Mouse (Mus musculus) MEL (cell line): ENCODE results near the gene Adarb1. TPM values are rescaled to one million over a fixed set of nuclear protein-coding genes. Genes with fewer than 3 reads are reported as not detected.

Source experiments
- DNase-seq: peaks from one replicate; pipeline ENCODE4 v3.0.0; 2011; ENCODE audit warnings: low read depth, low spot score
- H3K27ac ChIP-seq: 2 replicates; pipeline ENCODE4 v1.5.1; 2012; ENCODE audit warnings: low read depth, mild to moderate bottlenecking, control low read depth, low read length, moderate library complexity; ENCODE audit not compliant: control insufficient read depth
- H3K27me3 ChIP-seq, 2 experiments: fragments of 150-350 bp in 1 of 2; sonication (generic) in 1 of 2; 2 replicates each; pipeline ENCODE4 v1.6.1; 2012; ENCODE audit warnings: low read length in 2 of 2, mild to moderate bottlenecking in 2 of 2, improper control_type of control experiment in 1 of 2, moderate library complexity in 1 of 2; ENCODE audit not compliant: insufficient read depth in 2 of 2, control insufficient read depth in 1 of 2
- H3K36me3 ChIP-seq, 2 experiments: 2 replicates each; pipeline ENCODE4 v1.6.1; 2012 to 2014; ENCODE audit warnings: low read length in 2 of 2, improper control_type of control experiment in 1 of 2, inconsistent platforms in 1 of 2, mild to moderate bottlenecking in 1 of 2; ENCODE audit not compliant: insufficient read depth in 2 of 2, control insufficient read depth in 1 of 2
- H3K4me1 ChIP-seq, 2 experiments: fragments of 150-350 bp in 1 of 2; sonication (generic) in 1 of 2; 2 replicates each; pipeline ENCODE4 v1.6.1; 2012; ENCODE audit warnings: low read length in 2 of 2, improper control_type of control experiment in 1 of 2, mild to moderate bottlenecking in 1 of 2; ENCODE audit not compliant: insufficient read depth in 2 of 2, control insufficient read depth in 1 of 2
- H3K4me3 ChIP-seq, 2 experiments: fragments of 150-350 bp in 1 of 2; sonication (generic) in 1 of 2; 2 replicates each; pipeline ENCODE4 v1.5.1; 2012; ENCODE audit warnings: low read depth in 2 of 2, low read length in 2 of 2, mild to moderate bottlenecking in 2 of 2, moderate library complexity in 2 of 2, control low read depth in 1 of 2, improper control_type of control experiment in 1 of 2; ENCODE audit not compliant: control insufficient read depth in 1 of 2, insufficient read depth in 1 of 2
- H3K79me2 ChIP-seq: 2 replicates; pipeline ENCODE4 v1.6.1; 2012; ENCODE audit warnings: mild to moderate bottlenecking, low read length, moderate library complexity; ENCODE audit not compliant: control insufficient read depth, poor library complexity, insufficient read depth
- H3K9ac ChIP-seq: 2 replicates; pipeline ENCODE4 v1.6.1; 2012; ENCODE audit warnings: low read depth, mild to moderate bottlenecking, control low read depth, low read length, moderate library complexity; ENCODE audit not compliant: control insufficient read depth, poor library complexity, severe bottlenecking
- H3K9me3 ChIP-seq: fragments of 150-350 bp; sonication (generic); replicated peaks from 2 replicates; pipeline ENCODE4 v1.6.1; 2012; ENCODE audit warnings: mild to moderate bottlenecking, low read length, improper control_type of control experiment, moderate library complexity; ENCODE audit not compliant: insufficient read depth
- CHD1 ChIP-seq: IDR thresholded peaks from 2 replicates; pipeline ENCODE4 v1.6.1; 2012; ENCODE audit warnings: low read depth, mild to moderate bottlenecking, inconsistent platforms, low read length, improper control_type of control experiment
- CHD2 ChIP-seq: IDR thresholded peaks from 2 replicates; pipeline ENCODE4 v1.6.1; 2011; ENCODE audit warnings: low read length, improper control_type of control experiment
- CTCF ChIP-seq, 3 experiments: IDR thresholded peaks in 2 of 3; conservative IDR thresholded peaks in 1 of 3; 2 replicates each; pipeline ENCODE4 v1.5.1; 2011 to 2012; ENCODE audit warnings: low read length in 3 of 3, low read depth in 2 of 3, mild to moderate bottlenecking in 2 of 3, improper control_type of control experiment in 1 of 3, inconsistent platforms in 1 of 3, mixed read lengths in 1 of 3, moderate library complexity in 1 of 3; ENCODE audit not compliant: control insufficient read depth in 1 of 3, insufficient read depth in 1 of 3, poor library complexity in 1 of 3, severe bottlenecking in 1 of 3
- E2F4 ChIP-seq: IDR thresholded peaks from 2 replicates; pipeline ENCODE4 v1.6.1; 2011; ENCODE audit warnings: low read depth, low read length, improper control_type of control experiment, borderline replicate concordance
- ETS1 ChIP-seq: IDR thresholded peaks from 2 replicates; pipeline ENCODE4 v1.6.1; 2012; ENCODE audit warnings: low read depth, mild to moderate bottlenecking, inconsistent platforms, low read length, improper control_type of control experiment, moderate library complexity
- GABPA ChIP-seq: IDR thresholded peaks from 2 replicates; pipeline ENCODE4 v1.6.1; 2012; ENCODE audit warnings: low read depth, mild to moderate bottlenecking, inconsistent platforms, low read length, improper control_type of control experiment, moderate library complexity
- GATA1 ChIP-seq: IDR thresholded peaks from 2 replicates; pipeline ENCODE4 v1.6.1; 2011; ENCODE audit warnings: low read depth, low read length, improper control_type of control experiment
- JUND ChIP-seq: IDR thresholded peaks from 2 replicates; pipeline ENCODE4 v1.6.1; 2011; ENCODE audit warnings: low read depth, mild to moderate bottlenecking, improper control_type of control experiment, low read length
- MAFK ChIP-seq: IDR thresholded peaks from 2 replicates; pipeline ENCODE4 v1.6.1; 2011; ENCODE audit warnings: low read depth, mild to moderate bottlenecking, low read length, improper control_type of control experiment, borderline replicate concordance
- MEF2A ChIP-seq: IDR thresholded peaks from 2 replicates; pipeline ENCODE4 v1.6.1; 2014; ENCODE audit warnings: low read depth, mild to moderate bottlenecking, inconsistent platforms, low read length, improper control_type of control experiment; ENCODE audit not compliant: poor library complexity, insufficient replicate concordance, severe bottlenecking; ENCODE audit errors: extremely low read depth
- MXI1 ChIP-seq: IDR thresholded peaks from 2 replicates; pipeline ENCODE4 v1.6.1; 2011; ENCODE audit warnings: mild to moderate bottlenecking, low read depth, low read length, improper control_type of control experiment
- MYB ChIP-seq: IDR thresholded peaks from 2 replicates; pipeline ENCODE4 v1.6.1; 2011; ENCODE audit warnings: mild to moderate bottlenecking, low read depth, low read length, improper control_type of control experiment
- MYC ChIP-seq: IDR thresholded peaks from 2 replicates; pipeline ENCODE4 v1.6.1; 2011; ENCODE audit warnings: low read depth, mild to moderate bottlenecking, low read length, improper control_type of control experiment, moderate library complexity
- NELFE ChIP-seq: IDR thresholded peaks from 2 replicates; pipeline ENCODE4 v1.6.1; 2011; ENCODE audit warnings: low read depth, low read length, improper control_type of control experiment
- NRF1 ChIP-seq: IDR thresholded peaks from 2 replicates; pipeline ENCODE4 v1.6.1; 2014; ENCODE audit warnings: low read depth, mild to moderate bottlenecking, inconsistent platforms, low read length, improper control_type of control experiment, moderate library complexity; ENCODE audit not compliant: poor library complexity, insufficient read depth, severe bottlenecking
- RCOR1 ChIP-seq: IDR thresholded peaks from 2 replicates; pipeline ENCODE4 v1.6.1; 2012; ENCODE audit warnings: low read depth, mild to moderate bottlenecking, inconsistent platforms, low read length, improper control_type of control experiment
- SIN3A ChIP-seq: IDR thresholded peaks from 2 replicates; pipeline ENCODE4 v1.6.1; 2012; ENCODE audit warnings: low read length, improper control_type of control experiment, inconsistent platforms
- SMC3 ChIP-seq: IDR thresholded peaks from 2 replicates; pipeline ENCODE4 v1.6.1; 2011; ENCODE audit warnings: low read depth, low read length, improper control_type of control experiment
- TAL1 ChIP-seq: IDR thresholded peaks from 2 replicates; pipeline ENCODE4 v1.6.1; 2012; ENCODE audit warnings: mild to moderate bottlenecking, inconsistent platforms, low read length, moderate library complexity, mixed read lengths
- TCF12 ChIP-seq: IDR thresholded peaks from 2 replicates; pipeline ENCODE4 v1.6.1; 2014; ENCODE audit warnings: low read depth, mild to moderate bottlenecking, inconsistent platforms, low read length, improper control_type of control experiment, moderate library complexity
- UBTF ChIP-seq: IDR thresholded peaks from 2 replicates; pipeline ENCODE4 v1.6.1; 2012; ENCODE audit warnings: low read depth, mild to moderate bottlenecking, inconsistent platforms, low read length, improper control_type of control experiment, moderate library complexity, borderline replicate concordance; ENCODE audit not compliant: insufficient read depth
- USF1 ChIP-seq: IDR thresholded peaks from 2 replicates; pipeline ENCODE4 v1.6.1; 2014; ENCODE audit warnings: low read depth, mild to moderate bottlenecking, inconsistent platforms, low read length, improper control_type of control experiment, moderate library complexity
- ZKSCAN1 ChIP-seq: IDR thresholded peaks from 2 replicates; pipeline ENCODE4 v1.6.1; 2012; ENCODE audit warnings: low read depth, mild to moderate bottlenecking, inconsistent platforms, low read length, improper control_type of control experiment, moderate library complexity
- ZMIZ1 ChIP-seq: IDR thresholded peaks from 2 replicates; pipeline ENCODE4 v1.6.1; 2012; ENCODE audit warnings: low read depth, mild to moderate bottlenecking, inconsistent platforms, low read length, improper control_type of control experiment, moderate library complexity
- ZNF384 ChIP-seq: IDR thresholded peaks from 2 replicates; pipeline ENCODE4 v1.6.1; 2012; ENCODE audit warnings: low read depth, mild to moderate bottlenecking, inconsistent platforms, low read length, improper control_type of control experiment
- polyA plus RNA-seq, 2 experiments: library from polyadenylated mRNA; stranded (reverse) in 1 of 2; unstranded in 1 of 2; fragments of >175 nt in 1 of 2; fragments of >200 nt in 1 of 2; gene quantifications; 2 replicates each; pipeline versions ENCODE4 v1.2.1 to v1.2.4; 2012; ENCODE audit warnings: low replicate concordance in 2 of 2, low read depth in 1 of 2; ENCODE audit not compliant: insufficient read length in 2 of 2, insufficient read depth in 1 of 2, missing spikeins in 1 of 2
- total RNA-seq: library from RNA; depleted of rRNA; stranded (reverse); fragments of 300-350 nt; gene quantifications from 2 replicates; pipeline ENCODE4 v1.2.3, GENCODE M21; 2012

The Adarb1 gene
- total and polyA plus RNA-seq, 3 experiments: 2.4 to 3.8 TPM; not detected in 1

DNA sequence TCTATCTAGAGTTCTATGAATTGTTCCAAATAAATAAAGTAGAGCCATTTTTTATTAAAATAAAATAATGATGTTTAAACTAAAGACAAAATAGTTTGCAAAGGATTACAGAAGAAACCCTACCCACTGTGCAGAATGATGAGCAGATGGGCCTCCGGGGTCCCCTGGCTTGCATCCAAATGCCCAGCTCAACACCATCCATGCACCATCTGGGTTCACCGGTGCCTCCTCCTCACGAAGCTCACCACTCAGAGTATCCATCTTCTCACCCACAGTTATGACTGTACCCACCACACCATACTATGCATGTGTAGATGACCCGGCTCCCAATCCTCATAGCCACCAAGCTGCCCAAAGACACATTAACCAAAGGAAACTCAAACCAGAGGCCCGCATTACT, 18.1 kb downstream of the Adarb1 start:
- Histone ChIP-seq H3K27ac (no peak overlapping the region), H3K79me2 (no peaks in the 10 kb centered on the region), H3K27me3 (no peaks in the 10 kb centered on the region), H3K36me3 (no peaks in the 10 kb centered on the region), H3K4me1 (no peaks in the 10 kb centered on the region), H3K4me3 (no peak overlapping the region), H3K9me3 (no peaks in the 10 kb centered on the region), H3K9ac (no peak overlapping the region)
- TF ChIP-seq SMC3: no peak
- TF ChIP-seq ETS1: no peak
- TF ChIP-seq ZNF384: no peak
- no peak for TF ChIP-seq CTCF (IDR thresholded peaks at IDR 0.05 in 2 of 3, conservative IDR thresholded peaks at IDR 0.05 in 1 of 3; ENCODE audit: control insufficient read depth in 1 of 3, insufficient read depth in 1 of 3, low read depth in 2 of 3, low read length in 3 of 3, poor library complexity in 1 of 3, severe bottlenecking in 1 of 3)
- no peak for TF ChIP-seq ZKSCAN1
- no peak for TF ChIP-seq TAL1
- no peak for TF ChIP-seq ZMIZ1
- DNase-seq: no peak

DNA sequence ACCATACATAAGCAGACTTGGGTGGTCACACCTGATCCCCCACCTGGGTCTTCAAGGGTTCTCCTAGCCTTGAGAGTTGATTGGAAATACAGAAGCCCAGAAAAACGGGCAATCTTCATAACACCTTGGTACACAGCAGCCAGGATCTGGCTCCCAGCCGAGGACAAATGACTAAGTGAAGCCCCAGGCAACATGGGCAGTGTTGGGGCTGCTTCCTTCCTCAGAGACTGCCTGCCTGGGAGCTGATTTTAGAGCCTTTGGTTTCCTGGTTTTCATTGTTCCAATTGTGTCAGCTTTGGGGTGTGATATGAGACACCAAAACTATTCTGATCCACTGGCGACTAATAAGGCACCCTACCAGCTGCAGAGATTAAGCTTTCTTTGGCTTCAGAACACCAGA, 20.0 kb downstream of the Adarb1 start:
- Histone ChIP-seq H3K27me3 (no peaks in the 10 kb centered on the region; a peak in 1 of 4 replicates), H3K9ac (no peak overlapping the region), H3K36me3 (no peaks in the 10 kb centered on the region), H3K4me3 (no peak overlapping the region), H3K79me2 (no peaks in the 10 kb centered on the region), H3K9me3 (no peaks in the 10 kb centered on the region), H3K4me1 (no peaks in the 10 kb centered on the region), H3K27ac (no peak overlapping the region)
- no peak for DNase-seq
- no peak for TF ChIP-seq CHD1
- TF ChIP-seq SIN3A: no peak
- TF ChIP-seq TAL1: no peak
- TF ChIP-seq MYC: no peak
- TF ChIP-seq SMC3: no peak
- no peak for TF ChIP-seq MYB

GRCm38 (mm10) chr10:77397056-77397642, 20.9 kb downstream of the Adarb1 start:
- Histone ChIP-seq H3K4me3 (no peak overlapping the region), H3K4me1 (no peaks in the 10 kb centered on the region), H3K27ac (no peak overlapping the region), H3K79me2 (no peaks in the 10 kb centered on the region), H3K9ac (no peak overlapping the region), H3K36me3 (no peaks in the 10 kb centered on the region)
- peak; percentile 31 for DNase-seq
- no peak for TF ChIP-seq JUND
- no peak for TF ChIP-seq GABPA
- no peak for TF ChIP-seq MAFK
- TF ChIP-seq CHD1: no peak
- no peak for TF ChIP-seq MEF2A
- TF ChIP-seq SIN3A: no peak
- TF ChIP-seq RCOR1: no peak
- TF ChIP-seq CTCF (IDR thresholded peaks at IDR 0.05 in 2 of 3, conservative IDR thresholded peaks at IDR 0.05 in 1 of 3; ENCODE audit: control insufficient read depth in 1 of 3, insufficient read depth in 1 of 3, low read depth in 2 of 3, low read length in 3 of 3, poor library complexity in 1 of 3, severe bottlenecking in 1 of 3): no peak
- no peak for TF ChIP-seq E2F4
- no peak for TF ChIP-seq MYB
- no peak for TF ChIP-seq TCF12
- no peak for TF ChIP-seq NRF1
- TF ChIP-seq ZNF384: no peak
- TF ChIP-seq USF1: no peak
- TF ChIP-seq ZMIZ1: no peak
- TF ChIP-seq GATA1: no peak
- TF ChIP-seq MXI1: no peak
- TF ChIP-seq UBTF: no peak
- no peak for TF ChIP-seq NELFE
- no peak for TF ChIP-seq CHD2
- TF ChIP-seq, all 39 proteins: peak for 0
- no peaks in the 10 kb centered on the region; a peak in 1 of 4 replicates for H3K27me3 ChIP-seq
- no peaks in the 10 kb centered on the region for H3K9me3 ChIP-seq
